Mouse (Mus musculus) layer of hippocampus, adult 9-10 months (tissue): ENCODE measurements at regions not wholly inside any gene's neighbourhood (a gene's known extent, or its start where the extent isn't known, plus 50 kb on each side); places are given as distances from the start of the nearest gene placed in this dataset.

Experiments
- DNase-seq: peaks from one replicate; pipeline ENCODE4 v3.0.0; 2022; ENCODE audit warnings: low spot score

GRCm38 (mm10) chr1:56195224-56195623, 442.0 kb downstream of the Hsfy2 start:
- no peak for DNase-seq

- DNase-seq = no peak
Observed at GRCm38 (mm10) chr1:56183503-56184198, 453.6 kb downstream of the Hsfy2 start.

DNA sequence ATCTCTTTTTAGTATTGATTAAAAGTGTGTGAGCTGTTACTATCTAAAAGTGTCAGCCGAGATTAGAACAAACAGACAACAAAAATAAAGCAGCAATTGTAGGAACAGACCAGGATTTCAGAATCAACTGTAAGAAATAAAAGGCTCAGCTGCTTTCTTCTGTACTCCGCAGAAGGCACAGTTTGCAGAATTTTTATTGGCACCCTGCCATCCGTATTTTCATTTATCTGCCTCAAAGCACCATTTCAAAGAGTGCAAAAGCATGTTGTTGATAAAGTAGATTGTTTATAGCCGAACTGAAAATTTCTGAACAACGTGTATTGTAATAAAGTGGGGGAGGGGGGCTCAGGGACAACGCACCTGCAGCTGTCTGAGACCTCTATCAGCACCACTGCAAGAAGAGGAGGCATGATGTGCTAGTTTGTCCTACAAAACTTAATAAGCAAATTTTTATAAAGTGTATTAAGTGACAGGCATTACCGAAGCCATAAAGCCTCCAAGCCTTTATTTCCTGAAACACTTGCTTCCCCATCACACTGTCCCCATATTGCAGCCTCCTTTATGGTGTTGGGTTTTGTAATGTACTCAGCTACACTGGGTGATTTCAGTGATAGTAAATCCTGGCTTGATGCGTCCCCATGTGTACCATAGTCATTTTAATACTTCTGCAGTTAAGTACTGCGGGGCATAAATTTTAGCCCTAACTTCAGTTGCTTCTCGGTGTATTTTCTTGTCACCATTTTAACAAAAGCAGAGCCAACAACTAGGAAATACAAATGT, 457.8 kb downstream of the Hsfy2 start:
- no peak for DNase-seq

DNA sequence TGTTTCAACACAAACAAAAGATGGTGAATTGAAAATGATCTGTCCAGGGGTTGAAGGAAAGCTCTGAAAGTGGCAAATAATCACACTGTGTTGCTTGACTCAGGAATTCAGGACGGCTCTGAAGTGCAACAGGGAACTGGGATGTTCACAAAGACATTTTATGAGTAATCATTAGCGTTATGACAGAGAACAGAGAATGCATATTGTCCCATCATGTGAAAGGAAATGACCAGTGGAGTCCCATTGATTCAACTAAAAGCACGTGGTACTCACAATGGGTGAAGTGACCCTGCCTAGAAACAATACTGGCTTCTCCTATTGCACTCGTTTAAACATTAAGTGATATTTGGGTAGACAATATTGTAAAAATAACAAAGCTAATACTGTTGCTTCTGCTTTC, 466.1 kb downstream of the Hsfy2 start:
- no peak for DNase-seq

- DNase-seq = no peak
Observed at GRCm38 (mm10) chr1:56168712-56169111, 468.5 kb downstream of the Hsfy2 start.

- no peak for DNase-seq
Observed at GRCm38 (mm10) chr1:56168063-56168462, 469.2 kb downstream of the Hsfy2 start.

GRCm38 (mm10) chr1:56165228-56165627, 472.0 kb downstream of the Hsfy2 start:
- no peak for DNase-seq

- no peak for DNase-seq
Observed at GRCm38 (mm10) chr1:56164366-56164765, 472.9 kb downstream of the Hsfy2 start.

DNA sequence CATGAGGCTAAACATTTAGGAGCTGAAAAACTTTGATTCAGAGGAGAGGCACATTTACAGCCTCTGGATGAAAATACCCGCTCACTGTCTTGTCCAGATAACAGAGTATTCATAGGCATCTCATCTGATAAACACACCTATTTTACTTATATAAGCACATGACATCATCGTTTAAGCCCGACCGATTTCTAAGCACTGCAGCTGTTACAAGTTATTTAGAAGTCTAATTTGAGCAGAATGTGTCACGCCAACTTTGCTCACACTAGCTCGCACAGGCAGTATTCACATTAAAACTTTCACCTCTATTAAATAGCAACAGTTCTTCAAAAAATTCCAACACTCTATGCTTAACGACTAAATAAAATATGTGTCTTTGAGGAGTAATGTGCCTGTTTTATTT, 506.3 kb downstream of the Hsfy2 start:
- DNase-seq = peak; percentile 4

DNA sequence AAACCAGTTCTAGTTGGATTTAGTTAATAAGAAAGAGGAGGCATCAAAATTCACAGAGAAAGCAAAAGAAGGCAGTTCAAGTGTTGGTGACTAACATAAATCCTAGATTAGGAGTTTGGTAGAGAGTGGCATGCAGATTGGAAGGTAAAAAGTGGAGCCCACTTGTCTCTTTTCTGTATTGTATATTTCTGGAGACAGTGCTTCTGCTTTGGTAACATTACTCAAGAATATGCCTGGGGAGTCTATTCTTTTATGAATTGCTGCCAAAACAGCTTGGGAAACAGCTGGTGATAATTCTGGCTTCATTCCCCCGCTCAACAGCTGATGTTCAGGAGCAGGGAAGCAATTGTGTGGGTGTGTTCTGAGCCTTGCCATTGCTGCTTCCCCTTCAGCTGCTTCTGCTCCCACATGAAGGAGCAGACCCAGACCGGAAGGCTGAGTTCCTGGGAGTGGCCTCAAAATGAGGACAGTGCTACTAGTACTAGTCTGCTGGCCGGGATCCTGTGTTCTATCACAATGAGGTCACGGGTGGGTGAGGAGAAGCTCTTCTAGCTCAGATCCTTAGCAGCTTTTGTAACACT, 547.9 kb downstream of the Hsfy2 start:
- peak; percentile 68 for DNase-seq

- DNase-seq = no peak
Observed at GRCm38 (mm10) chr1:56088357-56088756, 548.9 kb downstream of the Hsfy2 start.

DNA sequence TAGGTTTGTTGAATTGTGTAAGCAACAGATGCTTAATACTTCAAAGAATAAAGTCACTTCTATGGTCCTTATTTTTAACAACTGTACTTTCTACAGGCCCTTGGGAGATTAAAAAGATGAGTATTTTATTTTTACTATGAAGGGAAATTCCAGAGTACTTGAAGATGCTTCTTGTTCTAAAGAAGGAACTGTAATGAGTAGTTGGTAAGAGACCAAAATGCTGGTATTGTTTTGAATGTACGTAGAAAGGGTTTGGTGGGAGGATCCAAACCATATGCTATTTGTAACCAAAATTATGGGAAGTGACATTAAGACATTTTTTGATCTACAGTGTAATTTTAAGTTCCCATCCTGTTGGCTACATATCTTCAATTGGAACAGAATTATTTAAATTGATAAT, 560.5 kb downstream of the Hsfy2 start:
- DNase-seq = no peak

- no peak for DNase-seq
Observed at GRCm38 (mm10) chr1:56072255-56072654, 565.0 kb downstream of the Hsfy2 start.

DNA sequence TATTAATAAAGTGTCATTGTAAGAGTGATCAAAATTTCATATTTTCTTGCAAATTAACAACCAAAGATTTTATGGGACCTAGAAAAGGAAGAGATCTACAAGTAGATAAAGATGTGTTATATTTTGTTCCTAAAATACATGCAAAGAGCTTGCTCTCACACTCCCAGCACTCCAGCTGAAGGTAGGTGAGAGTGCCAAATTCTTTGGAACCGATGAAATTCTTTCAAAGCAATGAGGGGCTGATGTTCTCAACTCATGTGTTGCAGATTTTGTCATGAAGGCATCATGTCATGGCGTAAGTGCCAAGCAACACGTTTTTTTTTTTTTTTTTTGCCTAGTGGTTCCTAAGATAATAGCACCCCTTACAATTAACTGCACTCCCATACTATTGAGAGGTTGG, 573.8 kb downstream of the Hsfy2 start:
- DNase-seq = no peak
